Mouse (Mus musculus) forebrain, embryonic 12.5 days (tissue): ENCODE data around the gene Itih5. TPM values are rescaled to one million over a fixed set of nuclear protein-coding genes. Genes with fewer than 3 reads are reported as not detected.

Experiments
- ATAC-seq: fragments of 200-750 bp; cut with Nextera tagmentation; 2 replicates; pipeline ENCODE4 v1.8.0; 2017; ENCODE audit warnings: moderate TSS enrichment; ENCODE audit not compliant: low FRiP score
- H3K27ac ChIP-seq: fragments of 300-500 bp; sonication (generic); 2 replicates; pipeline ENCODE4 v1.5.1; 2016; ENCODE audit warnings: mild to moderate bottlenecking
- H3K27me3 ChIP-seq: fragments of 300-500 bp; sonication (generic); 2 replicates; pipeline ENCODE4 v1.6.1; 2016; ENCODE audit warnings: mild to moderate bottlenecking
- H3K36me3 ChIP-seq: fragments of 300-500 bp; sonication (generic); replicated peaks from 2 replicates; pipeline ENCODE4 v1.6.1; 2016; ENCODE audit warnings: mild to moderate bottlenecking
- H3K4me1 ChIP-seq: fragments of 300-500 bp; sonication (generic); 2 replicates; pipeline ENCODE4 v1.6.1; 2016
- H3K4me2 ChIP-seq: fragments of 300-500 bp; sonication (generic); 2 replicates; pipeline ENCODE4 v1.6.1; 2016; ENCODE audit warnings: mild to moderate bottlenecking, moderate library complexity
- H3K4me3 ChIP-seq: fragments of 300-500 bp; sonication (generic); replicated peaks from 2 replicates; pipeline ENCODE4 v1.5.1; 2016; ENCODE audit warnings: mild to moderate bottlenecking
- H3K9ac ChIP-seq: fragments of 300-500 bp; sonication (generic); 2 replicates; pipeline ENCODE4 v1.6.1; 2016; ENCODE audit warnings: mild to moderate bottlenecking
- H3K9me3 ChIP-seq: fragments of 300-500 bp; sonication (generic); 2 replicates; pipeline ENCODE4 v1.6.1; 2016
- WGBS: fragments of 180-500 bp; shearing (Covaris S2); methylation state at CpG from one replicate; pipeline ENCODE4 v1.1.7; 2016; 5-methylcytosine and 5-hydroxymethylcytosine counted together
- polyA plus RNA-seq: library from polyadenylated mRNA; unstranded; fragments of >200 nt; fragmentation: Nextera tagmentation; extraction: Ambion mirVana; gene quantifications from 2 replicates; pipeline ENCODE4 v1.2.1, GENCODE M21; 2016

Gene Itih5
- polyA plus RNA-seq, 1 experiment from 2014 or later: 3.4 TPM

DNA sequence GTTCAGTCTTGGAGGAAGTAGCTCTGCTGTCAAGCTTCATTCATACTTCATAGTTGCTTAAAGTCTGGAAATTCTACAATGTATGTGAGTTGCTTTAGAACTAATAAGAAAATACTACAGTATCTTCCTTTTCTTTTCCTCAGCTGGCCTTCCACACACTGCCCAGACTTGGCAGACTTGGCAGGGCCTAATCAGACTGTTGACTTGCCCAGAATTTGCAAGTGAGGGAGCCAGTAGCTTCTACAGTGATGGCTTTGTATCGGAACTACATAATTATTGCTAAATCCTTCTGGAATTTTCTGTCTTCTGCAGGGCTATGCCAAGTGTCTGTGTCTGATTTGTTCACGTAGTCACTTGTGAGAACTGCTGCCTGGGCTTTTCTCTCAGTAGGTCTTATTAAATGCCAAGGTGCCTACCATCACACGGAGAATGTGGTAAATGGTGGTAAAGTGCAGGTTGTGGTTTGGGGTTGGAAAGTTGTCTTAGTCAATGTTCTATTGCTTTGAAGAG, 120.2 kb downstream of the Itih5 start:
- H3K27ac ChIP-seq: no peak overlapping the region
- no peak overlapping the region for H3K4me3 ChIP-seq
- H3K9me3 ChIP-seq: no peaks in the 10 kb centered on the region
- H3K4me2 ChIP-seq: no peak overlapping the region
- peaks cover 10% of the 10 kb centered on the region for H3K4me1 ChIP-seq
- no peaks in the 10 kb centered on the region for H3K36me3 ChIP-seq
- H3K27me3 ChIP-seq: no peaks in the 10 kb centered on the region
- no peak for ATAC-seq
- H3K9ac ChIP-seq: no peak overlapping the region
- 92% methylated on average over 3 of the region's 3 CpGs for WGBS

DNA sequence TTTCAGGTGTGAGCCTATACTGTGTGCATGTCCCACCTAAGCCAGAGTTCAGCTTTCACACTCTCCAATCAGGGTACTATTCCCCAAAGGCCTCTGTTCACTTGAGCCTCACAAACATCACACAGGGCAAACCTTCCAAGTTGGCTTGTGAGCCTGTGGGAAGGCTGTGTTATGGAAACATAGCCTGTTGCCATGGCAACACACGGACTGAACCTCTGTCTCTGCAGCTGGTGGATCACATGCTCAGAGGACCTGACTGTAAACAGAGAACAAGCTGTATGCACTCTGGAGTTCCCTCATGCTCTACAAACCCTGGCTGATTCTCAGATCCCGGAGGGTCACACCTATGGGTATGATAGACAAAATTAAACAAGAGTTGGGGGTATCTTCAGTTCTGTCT, 122.8 kb downstream of the Itih5 start:
- Histone ChIP-seq H3K27ac (no peak overlapping the region), H3K36me3 (no peaks in the 10 kb centered on the region), H3K4me1 (peaks cover 10% of the 10 kb centered on the region), H3K4me3 (no peak overlapping the region), H3K4me2 (no peak overlapping the region), H3K27me3 (no peaks in the 10 kb centered on the region), H3K9ac (no peak overlapping the region), H3K9me3 (no peaks in the 10 kb centered on the region)
- peak; percentile 85 for ATAC-seq
- WGBS: 40% methylated on average over 2 of the region's 2 CpGs

DNA sequence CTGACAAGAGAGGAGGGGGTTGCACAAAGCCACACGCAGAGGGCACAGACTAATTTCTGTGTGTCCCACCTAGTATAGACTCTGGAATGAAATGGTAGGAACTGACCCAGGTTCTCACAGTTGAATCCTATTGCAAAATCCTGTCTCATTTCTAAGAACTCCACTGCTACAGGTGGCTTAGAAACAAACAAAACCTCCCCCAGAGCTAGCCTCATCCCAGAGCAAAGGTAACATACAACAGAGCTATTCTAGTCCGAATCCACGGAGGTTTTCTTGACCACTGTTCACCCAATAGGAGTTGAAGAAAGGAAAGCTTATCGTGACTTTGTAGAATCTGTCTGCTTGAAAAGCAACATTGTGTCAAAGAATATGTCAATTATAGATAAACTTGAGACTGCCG, 130.3 kb downstream of the Itih5 start:
- no peak overlapping the region for H3K4me2 ChIP-seq
- H3K4me1 ChIP-seq: peaks cover 19% of the 10 kb centered on the region
- no peak overlapping the region for H3K9ac ChIP-seq
- ATAC-seq: no peak
- WGBS: 18% methylated on average over 5 of the region's 5 CpGs
- no peak overlapping the region for H3K4me3 ChIP-seq
- no peaks in the 10 kb centered on the region for H3K9me3 ChIP-seq
- peaks cover 52% of the 10 kb centered on the region for H3K27me3 ChIP-seq
- H3K36me3 ChIP-seq: no peaks in the 10 kb centered on the region
- no peak overlapping the region for H3K27ac ChIP-seq

DNA sequence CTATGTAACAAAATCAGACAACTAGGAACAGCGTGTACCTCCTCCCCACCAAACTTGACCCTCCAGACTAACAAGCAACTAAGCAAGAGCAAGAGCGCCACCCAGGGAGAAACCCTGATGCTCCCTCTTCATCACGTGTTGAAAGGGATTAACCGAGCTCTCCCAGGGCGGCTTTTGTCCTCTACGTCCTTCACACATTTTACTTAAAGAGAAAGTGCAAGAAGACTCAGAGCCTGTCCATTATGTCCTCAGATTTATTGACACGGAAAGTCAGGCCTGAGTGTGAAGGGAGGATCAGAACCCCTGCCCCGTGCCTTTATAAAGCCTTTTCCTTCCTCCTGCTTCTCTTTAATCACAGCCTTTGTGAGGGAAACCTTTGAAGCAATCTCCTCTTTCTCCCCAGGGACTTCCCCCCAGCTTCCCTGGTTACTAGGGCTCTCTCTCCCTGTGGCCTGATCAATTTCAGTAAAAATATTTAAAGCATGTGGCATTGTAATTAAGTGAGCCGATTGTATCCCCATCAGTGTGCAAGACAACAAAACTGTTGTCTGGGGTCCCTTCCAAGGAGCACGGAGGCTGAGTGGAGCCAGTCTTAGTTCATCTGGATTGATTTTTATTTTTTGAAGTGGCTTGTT, 131.4 kb downstream of the Itih5 start:
- no peaks in the 10 kb centered on the region for H3K9me3 ChIP-seq
- H3K27me3 ChIP-seq: peaks cover 58% of the 10 kb centered on the region
- WGBS: under 1% methylated on average over 10 of the region's 10 CpGs
- no peak overlapping the region for H3K27ac ChIP-seq
- H3K4me2 ChIP-seq: no peak overlapping the region
- no peak overlapping the region for H3K9ac ChIP-seq
- H3K36me3 ChIP-seq: no peaks in the 10 kb centered on the region
- H3K4me3 ChIP-seq: no peak overlapping the region
- H3K4me1 ChIP-seq: peaks cover 19% of the 10 kb centered on the region
- ATAC-seq: peak; percentile 63

DNA sequence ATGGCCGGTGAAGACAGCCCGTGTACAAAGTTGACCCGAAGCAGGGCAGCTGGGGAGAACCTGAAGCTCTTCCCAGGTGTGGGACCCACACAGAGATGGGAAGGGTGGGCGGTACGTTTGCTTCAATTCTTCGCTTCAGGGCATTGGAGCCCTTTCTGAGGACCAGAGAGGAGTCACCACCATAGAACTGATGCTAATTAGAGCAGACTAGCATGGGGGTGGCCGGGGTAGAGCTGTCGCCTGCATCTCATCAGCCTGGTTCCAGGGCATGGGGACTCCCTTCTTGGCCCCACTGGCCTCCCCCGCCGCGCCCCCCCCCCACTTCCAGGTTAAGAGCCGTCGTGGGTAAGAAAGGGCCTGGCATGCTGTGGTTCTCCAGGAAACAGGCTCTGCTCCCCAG, 132.6 kb downstream of the Itih5 start:
- Histone ChIP-seq H3K4me2 (no peak overlapping the region), H3K9me3 (no peaks in the 10 kb centered on the region), H3K9ac (no peak overlapping the region), H3K27ac (no peak overlapping the region), H3K4me3 (no peak overlapping the region), H3K36me3 (no peaks in the 10 kb centered on the region), H3K27me3 (peaks cover 66% of the 10 kb centered on the region), H3K4me1 (peaks cover 19% of the 10 kb centered on the region)
- 13% methylated on average over 13 of the region's 13 CpGs for WGBS
- ATAC-seq: no peak

DNA sequence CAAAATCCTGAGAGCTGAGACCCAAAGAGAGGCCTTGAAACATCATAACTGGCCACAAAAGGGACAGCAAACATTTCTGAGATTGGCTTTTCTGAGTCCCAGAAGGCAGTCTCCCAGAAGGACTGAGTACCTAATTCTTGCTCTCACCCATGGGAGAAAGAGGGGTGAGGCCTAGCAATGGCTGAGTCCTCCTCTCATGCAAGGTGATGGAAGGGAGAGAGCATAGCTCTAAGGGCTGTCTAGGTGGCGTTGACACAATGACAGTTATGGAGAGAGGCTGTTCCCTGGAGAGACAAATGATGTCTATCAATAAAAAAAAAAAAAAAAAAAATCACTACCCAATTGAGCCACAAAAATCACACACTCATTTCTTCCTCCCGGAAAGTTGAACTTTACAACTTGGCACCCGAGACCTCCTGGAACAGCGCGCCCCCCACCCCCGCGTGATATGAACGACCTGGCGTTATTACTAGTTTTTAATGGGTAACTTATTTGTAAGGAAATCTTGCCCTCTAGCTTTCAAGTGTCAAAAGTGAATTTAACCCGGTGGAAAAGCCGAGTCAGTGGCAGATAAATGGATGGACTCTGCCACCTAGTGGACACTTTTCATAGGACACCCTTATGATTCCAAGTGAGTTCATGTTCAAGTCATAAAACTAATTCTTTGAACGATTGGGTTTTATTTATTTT, 134.9 kb downstream of the Itih5 start:
- Histone ChIP-seq H3K4me3 (no peak overlapping the region), H3K27ac (no peak overlapping the region), H3K36me3 (no peaks in the 10 kb centered on the region), H3K27me3 (peaks cover 64% of the 10 kb centered on the region), H3K4me1 (peaks cover 17% of the 10 kb centered on the region), H3K9ac (no peak overlapping the region), H3K9me3 (no peaks in the 10 kb centered on the region), H3K4me2 (no peak overlapping the region)
- WGBS: 18% methylated on average over 12 of the region's 12 CpGs
- ATAC-seq: no peak; the same call in 1 of the 2 replicates

DNA sequence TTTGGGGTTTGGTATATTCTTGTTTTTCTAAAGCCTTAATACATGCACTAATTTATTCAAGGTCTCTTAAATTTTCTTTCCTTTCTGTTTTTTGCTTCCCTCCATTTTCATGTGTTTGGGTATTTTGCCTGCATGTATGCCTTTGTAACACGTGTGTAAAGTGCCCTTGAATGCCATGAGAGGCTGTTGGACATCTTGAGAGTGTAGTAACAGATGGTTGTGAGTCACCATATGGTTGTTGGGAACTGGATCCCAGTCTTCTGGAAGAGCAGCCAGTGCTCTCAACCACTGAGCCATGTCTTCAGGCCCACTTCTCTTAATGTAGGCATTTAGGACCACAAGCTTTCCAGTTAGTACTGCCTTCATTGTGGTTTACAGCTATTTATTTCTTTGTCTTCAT, 135.5 kb downstream of the Itih5 start:
- 0% methylated on average over 1 of the region's 1 CpGs for WGBS
- Histone ChIP-seq H3K9me3 (no peaks in the 10 kb centered on the region), H3K4me2 (no peak overlapping the region), H3K9ac (no peak overlapping the region), H3K4me1 (peaks cover 14% of the 10 kb centered on the region), H3K27ac (no peak overlapping the region), H3K4me3 (no peak overlapping the region), H3K27me3 (peaks cover 58% of the 10 kb centered on the region), H3K36me3 (no peaks in the 10 kb centered on the region)
- ATAC-seq: no peak

DNA sequence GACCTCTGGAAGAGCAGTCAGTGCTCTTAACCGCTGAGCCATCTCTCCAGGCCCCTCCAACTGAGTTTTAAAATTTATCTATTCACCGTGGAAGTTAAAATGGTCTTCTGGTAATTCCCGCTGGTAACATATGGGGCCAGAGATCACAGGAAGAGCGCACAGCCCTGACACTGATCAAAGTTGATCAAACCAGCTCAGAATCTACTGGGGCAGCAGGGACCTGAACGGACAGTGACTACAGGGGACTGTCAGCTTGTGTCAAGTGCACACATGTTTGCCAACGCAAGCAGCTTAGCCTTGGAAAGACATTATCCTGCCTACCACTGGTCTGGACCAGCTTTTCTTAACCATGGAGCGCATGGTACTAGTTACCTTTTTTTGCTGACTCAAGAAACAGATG, 136.7 kb downstream of the Itih5 start:
- peaks cover 56% of the 10 kb centered on the region for H3K27me3 ChIP-seq
- no peak for ATAC-seq
- H3K4me3 ChIP-seq: no peak overlapping the region
- H3K36me3 ChIP-seq: no peaks in the 10 kb centered on the region
- no peak overlapping the region for H3K4me2 ChIP-seq
- no peaks in the 10 kb centered on the region for H3K9me3 ChIP-seq
- peaks cover 5% of the 10 kb centered on the region; the same call in 1 of the 2 replicates for H3K4me1 ChIP-seq
- H3K27ac ChIP-seq: no peak overlapping the region
- whole genome bisulfite sequencing: 84% methylated on average over 7 of the region's 7 CpGs
- no peak overlapping the region for H3K9ac ChIP-seq

DNA sequence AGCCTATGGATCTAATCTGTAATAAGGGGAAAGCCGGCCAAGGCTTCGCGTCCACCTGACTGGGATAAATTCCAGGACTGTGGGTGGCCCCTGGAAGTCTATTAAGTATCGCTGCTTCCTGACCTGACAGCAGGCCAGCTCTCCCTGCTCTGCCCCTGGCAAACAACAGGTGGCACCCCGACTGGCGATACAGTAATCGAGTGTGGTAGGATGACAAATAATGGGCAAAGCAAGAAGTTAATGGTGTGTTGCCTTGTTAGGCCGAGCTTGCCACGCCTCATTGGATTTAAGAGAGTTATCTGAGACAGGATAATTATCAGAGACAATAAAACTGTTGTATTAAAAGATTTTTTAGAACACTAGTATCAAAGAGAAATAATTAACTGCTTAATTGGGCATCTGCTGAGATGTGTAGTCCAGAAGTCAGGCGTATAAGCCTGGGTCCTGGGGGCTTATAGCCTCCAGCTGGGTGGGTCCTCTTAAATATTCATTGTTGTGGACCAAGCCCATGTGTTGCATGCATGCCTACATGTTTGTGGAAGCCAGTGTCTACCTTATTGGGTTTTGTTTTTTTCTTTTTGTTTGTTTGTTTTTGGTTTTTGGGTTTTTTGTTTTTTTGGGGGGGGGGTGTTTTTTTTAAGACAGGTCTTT, 140.3 kb downstream of the Itih5 start:
- Histone ChIP-seq H3K4me3 (no peak overlapping the region), H3K4me2 (no peak overlapping the region), H3K27ac (no peak overlapping the region), H3K9me3 (no peaks in the 10 kb centered on the region), H3K27me3 (peaks cover 43% of the 10 kb centered on the region), H3K4me1 (peaks cover 4% of the 10 kb centered on the region; the same call in 1 of the 2 replicates), H3K9ac (no peak overlapping the region), H3K36me3 (no peaks in the 10 kb centered on the region)
- WGBS: 24% methylated on average over 10 of the region's 10 CpGs
- no peak for ATAC-seq

DNA sequence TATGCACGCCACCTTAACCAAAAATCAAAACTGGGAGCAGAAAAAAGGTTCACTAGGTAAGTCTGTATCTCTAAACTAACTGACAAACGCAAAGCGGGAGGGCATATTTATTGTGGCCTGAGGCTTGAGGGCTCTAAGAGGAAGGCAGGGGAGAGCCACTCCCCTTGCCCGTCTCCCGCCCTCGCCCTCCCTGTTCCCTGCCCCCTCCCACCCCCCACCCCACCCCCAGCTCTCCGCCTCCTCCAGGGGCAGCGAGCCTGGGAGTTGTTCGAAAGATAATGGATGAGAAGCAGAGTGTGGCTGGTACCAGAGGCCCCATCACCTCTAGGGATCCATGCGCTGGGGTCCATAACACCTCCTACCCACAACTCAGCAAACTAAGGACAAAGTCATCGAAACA, 142.5 kb downstream of the Itih5 start:
- peaks cover 37% of the 10 kb centered on the region for H3K27me3 ChIP-seq
- 10% methylated on average over 8 of the region's 11 CpGs for WGBS
- no peak overlapping the region for H3K4me3 ChIP-seq
- H3K4me1 ChIP-seq: peaks cover 7% of the 10 kb centered on the region; the same call in 1 of the 2 replicates
- H3K9me3 ChIP-seq: no peaks in the 10 kb centered on the region
- no peak overlapping the region for H3K27ac ChIP-seq
- no peaks in the 10 kb centered on the region for H3K36me3 ChIP-seq
- ATAC-seq: no peak
- no peak overlapping the region for H3K9ac ChIP-seq
- peak overlapping the region; percentile 30; the same call in 1 of the 2 replicates for H3K4me2 ChIP-seq

DNA sequence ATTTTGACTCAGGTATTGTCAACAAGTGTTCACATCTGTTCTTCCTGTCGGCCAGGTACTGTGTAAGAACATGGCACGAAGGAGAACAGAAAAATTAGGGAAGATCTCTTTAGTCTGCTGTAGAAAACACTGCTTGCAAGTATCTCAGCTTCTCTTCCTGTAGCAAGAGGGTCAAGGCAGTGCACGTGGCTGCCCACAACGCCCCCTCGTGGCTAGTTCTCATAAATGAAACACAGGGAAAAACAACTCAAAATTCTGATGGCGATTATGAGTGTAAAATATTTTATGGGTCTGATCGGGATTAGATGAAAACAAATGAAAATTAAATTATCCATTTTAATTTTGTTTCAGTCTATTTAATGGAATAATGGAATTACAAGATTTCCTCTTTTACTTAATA, 146.9 kb downstream of the Itih5 start:
- Histone ChIP-seq H3K9ac (no peak overlapping the region), H3K27me3 (peaks cover 14% of the 10 kb centered on the region; the same call in 1 of the 2 replicates), H3K4me2 (no peak overlapping the region), H3K9me3 (no peaks in the 10 kb centered on the region), H3K36me3 (no peaks in the 10 kb centered on the region), H3K4me3 (no peak overlapping the region), H3K27ac (no peak overlapping the region), H3K4me1 (peaks cover 8% of the 10 kb centered on the region; the same call in 1 of the 2 replicates)
- no peak for ATAC-seq
- 47% methylated on average over 7 of the region's 7 CpGs for WGBS

DNA sequence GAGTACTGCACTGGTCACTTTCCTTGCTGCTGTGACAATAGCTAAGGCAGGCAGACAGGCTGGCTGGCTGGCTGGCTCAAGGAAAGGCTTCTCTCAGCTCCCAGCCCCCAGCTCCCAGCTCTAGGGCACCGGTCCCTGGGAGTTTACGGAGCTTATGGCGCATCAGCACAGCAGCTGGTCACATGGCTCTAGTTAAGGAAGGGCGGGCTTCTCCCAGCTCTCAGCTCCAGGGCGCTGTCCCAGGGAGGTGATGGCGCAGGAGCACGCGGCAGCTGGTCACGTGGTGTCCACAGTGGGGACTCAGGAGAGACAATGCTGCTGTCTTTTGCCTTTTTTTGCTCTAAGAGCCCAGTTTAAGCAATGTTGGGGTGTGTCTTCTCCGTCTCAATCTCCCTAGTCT, 147.4 kb downstream of the Itih5 start:
- no peak overlapping the region for H3K27ac ChIP-seq
- H3K4me3 ChIP-seq: 0 out of 2 replicates have a peak overlapping the region, but pooled peaks have one; percentile 4
- peak; percentile 84 for ATAC-seq
- no peaks in the 10 kb centered on the region for H3K9me3 ChIP-seq
- no peaks in the 10 kb centered on the region for H3K36me3 ChIP-seq
- H3K4me1 ChIP-seq: peaks cover 8% of the 10 kb centered on the region; the same call in 1 of the 2 replicates
- WGBS: 32% methylated on average over 10 of the region's 10 CpGs
- peaks cover 12% of the 10 kb centered on the region; the same call in 1 of the 2 replicates for H3K27me3 ChIP-seq
- peak overlapping the region; percentile 38 for H3K4me2 ChIP-seq
- H3K9ac ChIP-seq: no peak overlapping the region
